Mouse (Mus musculus) kidney, postnatal 0 days (tissue): ENCODE measurements around the gene Zfp445. TPM values are rescaled to one million over a fixed set of nuclear protein-coding genes. Genes with fewer than 3 reads are reported as not detected.

Experiments used
- ATAC-seq: fragments of 200-750 bp; cut with Nextera tagmentation; replicated peaks from 2 replicates; pipeline ENCODE4 v1.8.0; 2017; ENCODE audit warnings: low read depth, moderate number of reproducible peaks, moderate TSS enrichment, moderate library complexity; ENCODE audit not compliant: low FRiP score
- DNase-seq: peaks from one replicate; pipeline ENCODE4 v3.0.0-alpha.2; 2016; ENCODE audit warnings: low spot score
- H3K27ac ChIP-seq: fragments of 300-500 bp; sonication (generic); 2 replicates; pipeline ENCODE4 v1.5.1; 2014; ENCODE audit warnings: mild to moderate bottlenecking
- H3K27me3 ChIP-seq: fragments of 300-500 bp; sonication (generic); 2 replicates; pipeline ENCODE4 v1.6.1; 2014; ENCODE audit warnings: low read length, mixed read lengths; ENCODE audit not compliant: insufficient read depth
- H3K36me3 ChIP-seq: fragments of 300-500 bp; sonication (generic); 2 replicates; pipeline ENCODE4 v1.6.1; 2014; ENCODE audit warnings: low read length, mixed read lengths; ENCODE audit not compliant: insufficient read depth
- H3K4me1 ChIP-seq: fragments of 300-500 bp; sonication (generic); replicated peaks from 2 replicates; pipeline ENCODE4 v1.6.1; 2014; ENCODE audit warnings: antibody characterized with exemption, low read length, mixed read lengths; ENCODE audit not compliant: insufficient read depth
- H3K4me2 ChIP-seq: fragments of 300-500 bp; sonication (generic); 2 replicates; pipeline ENCODE4 v1.6.1; 2014; ENCODE audit warnings: mild to moderate bottlenecking, low read length, moderate library complexity, mixed read lengths
- H3K4me3 ChIP-seq: fragments of 300-500 bp; sonication (generic); replicated peaks from 2 replicates; pipeline ENCODE4 v1.5.1; 2014; ENCODE audit warnings: low read depth, low read length
- H3K9ac ChIP-seq: fragments of 300-500 bp; sonication (generic); 2 replicates; pipeline ENCODE4 v1.6.1; 2014; ENCODE audit warnings: low read depth, low read length
- H3K9me3 ChIP-seq: fragments of 300-500 bp; sonication (generic); replicated peaks from 2 replicates; pipeline ENCODE4 v1.6.1; 2016; ENCODE audit warnings: low read length, inconsistent platforms, mixed read lengths
- CTCF ChIP-seq: IDR thresholded peaks from 2 replicates; pipeline ENCODE4 v1.5.1; 2016; ENCODE audit warnings: antibody characterized with exemption, low read depth, mild to moderate bottlenecking, moderate library complexity
- WGBS: fragments of 180-500 bp; shearing (Covaris S2); extraction: QIAGEN DNeasy Blood & Tissue Kit; methylation state at CpG from one replicate; pipeline ENCODE4 v1.1.7; 2014; 5-methylcytosine and 5-hydroxymethylcytosine counted together
- polyA plus RNA-seq: library from polyadenylated mRNA; unstranded; fragments of >200 nt; fragmentation: Nextera tagmentation; extraction: Ambion mirVana; gene quantifications from 2 replicates; pipeline ENCODE4 v1.2.1, GENCODE M21; 2015

Gene Zfp445
- polyA plus RNA-seq, 1 experiment from 2014 or later, result 33.0 TPM

GRCm38 (mm10) chr9:122805845-122806341, 59.9 kb downstream of the Zfp445 start:
- Histone ChIP-seq H3K9ac (peak overlapping the region; percentile 67), H3K4me2 (peak overlapping the region; percentile 72), H3K36me3 (no peaks in the 10 kb centered on the region), H3K27me3 (no peaks in the 10 kb centered on the region), H3K4me3 (peak overlapping the region; percentile 58), H3K27ac (peak overlapping the region; percentile 89), H3K4me1 (no peaks in the 10 kb centered on the region), H3K9me3 (no peaks in the 10 kb centered on the region)
- whole genome bisulfite sequencing, result 9% methylated on average over 10 of the region's 10 CpGs
- no peak for TF ChIP-seq CTCF
- peak; percentile 28 for DNase-seq
- no peak for ATAC-seq

GRCm38 (mm10) chr9:122805053-122805844, 60.6 kb downstream of the Zfp445 start, which contains the start of gene Tcaim:
TSS of gene Tcaim (plus strand) at chr9:122805539.
- peak within 1 kb of the TSS; percentile 72 for H3K4me2 ChIP-seq
- DNase-seq (peak; percentile 94), ATAC-seq (peak; percentile 97)
- no peaks in the 10 kb centered on the region for H3K27me3 ChIP-seq
- TF ChIP-seq CTCF, result no peak
- WGBS, result 6% methylated on average over 42 of the region's 42 CpGs
- peak within 1 kb of the TSS; percentile 89 for H3K27ac ChIP-seq
- no peaks in the 10 kb centered on the region for H3K36me3 ChIP-seq
- peak within 1 kb of the TSS; percentile 67 for H3K9ac ChIP-seq
- H3K9me3 ChIP-seq, result no peaks in the 10 kb centered on the region
- H3K4me3 ChIP-seq, result peak within 1 kb of the TSS; percentile 58
- H3K4me1 ChIP-seq, result no peaks in the 10 kb centered on the region

Other genes with a start within 250 kb of the Zfp445 start
- gene Topaz1, start 118.7 kb downstream of the Zfp445 start, polyA plus RNA-seq, result not detected in 2 replicates
- gene Tcaim, start 60.5 kb downstream of the Zfp445 start, polyA plus RNA-seq, result 5.9 and 6.0 TPM in 2 replicates
- gene Gm35549, start 22.0 kb downstream of the Zfp445 start, polyA plus RNA-seq, result 0.20 TPM in 1 of 2 replicates, not detected in the other
- 3.7 and 4.3 TPM in 2 replicates for gene Zkscan7, start 19.7 kb upstream of the Zfp445 start, polyA plus RNA-seq
- gene Zfp105, start 57.1 kb upstream of the Zfp445 start, polyA plus RNA-seq, result 17.0 and 18.9 TPM in 2 replicates
- gene 1110059G10Rik, start 85.0 kb upstream of the Zfp445 start, polyA plus RNA-seq, result 44.0 and 47.3 TPM in 2 replicates
- gene Kif15, start 85.0 kb upstream of the Zfp445 start, polyA plus RNA-seq, result 18.1 and 19.5 TPM in 2 replicates
- gene Tmem42, start 155.3 kb upstream of the Zfp445 start, polyA plus RNA-seq, result 34.2 and 35.6 TPM in 2 replicates
- 0.36 TPM in 1 of 2 replicates, not detected in the other for gene Tgm4, start 168.7 kb upstream of the Zfp445 start, polyA plus RNA-seq
- 57.9 and 58.7 TPM in 2 replicates for gene Zdhhc3, start 247.2 kb upstream of the Zfp445 start, polyA plus RNA-seq
- 90.9 and 91.1 TPM in 2 replicates for gene Exosc7, start 247.2 kb upstream of the Zfp445 start, polyA plus RNA-seq